Mouse (Mus musculus): Measurements from ENCODE around the gene Tmem107. TPM values are rescaled to one million over a fixed set of nuclear protein-coding genes. Genes with fewer than 3 reads are reported as not detected.

The Tmem107 gene
- polyA plus RNA-seq, 1 experiment from 2014 or later, result 45.2 TPM

DNA sequence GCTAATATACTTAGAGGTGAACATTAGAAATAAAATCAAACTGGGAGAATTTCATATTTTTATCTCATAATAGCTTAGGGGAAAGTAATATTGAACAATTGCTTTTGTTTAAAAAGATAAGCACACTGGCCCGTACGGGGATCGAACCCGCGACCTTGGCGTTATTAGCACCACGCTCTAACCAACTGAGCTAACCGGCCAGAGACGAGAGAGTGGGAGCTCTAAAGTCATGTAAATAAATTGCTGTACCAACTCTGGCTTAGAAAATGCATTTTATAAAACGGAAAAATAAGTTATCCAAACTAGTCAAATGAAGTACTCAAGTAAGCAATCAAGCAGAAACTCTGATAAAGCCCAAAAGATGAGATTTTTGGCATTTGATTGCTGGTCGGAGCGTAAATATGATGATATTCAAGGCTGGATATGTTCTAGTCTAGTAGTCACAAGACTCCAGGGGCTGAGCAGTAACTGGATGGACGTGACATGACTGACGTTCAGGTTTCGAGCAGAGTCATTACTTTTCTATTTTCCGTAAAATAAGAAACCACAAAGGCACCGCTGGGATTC, 8.3 kb upstream of the Tmem107 start:
- no peaks in the 10 kb centered on the region for H3K9me3 ChIP-seq (replicated peaks; ENCODE audit: control insufficient read depth, low read length)
- peak overlapping the region; percentile 91 for H3K4me2 ChIP-seq (ENCODE audit: low read length)
- H3K9ac ChIP-seq (ENCODE audit: low read length), result no peak overlapping the region
- no peaks in the 10 kb centered on the region for H3K27me3 ChIP-seq (replicated peaks; ENCODE audit: control insufficient read depth, insufficient read depth, low read length)
- DNase-seq (ENCODE audit: low spot score), result peak; percentile 78
- no peak for ATAC-seq
- 1% methylated on average over 17 of the region's 17 CpGs for WGBS
- 0 out of 2 replicates have a peak overlapping the region, but pooled peaks have one; percentile 7 for H3K27ac ChIP-seq (ENCODE audit: low read depth, low read length)
- peaks cover 21% of the 10 kb centered on the region for H3K4me1 ChIP-seq (ENCODE audit: control insufficient read depth, insufficient read depth, low read length)
- peak overlapping the region; percentile 54 for H3K4me3 ChIP-seq (ENCODE audit: low read depth, low read length)
- no peaks in the 10 kb centered on the region for H3K36me3 ChIP-seq (ENCODE audit: control insufficient read depth, insufficient read depth, low read length)

DNA sequence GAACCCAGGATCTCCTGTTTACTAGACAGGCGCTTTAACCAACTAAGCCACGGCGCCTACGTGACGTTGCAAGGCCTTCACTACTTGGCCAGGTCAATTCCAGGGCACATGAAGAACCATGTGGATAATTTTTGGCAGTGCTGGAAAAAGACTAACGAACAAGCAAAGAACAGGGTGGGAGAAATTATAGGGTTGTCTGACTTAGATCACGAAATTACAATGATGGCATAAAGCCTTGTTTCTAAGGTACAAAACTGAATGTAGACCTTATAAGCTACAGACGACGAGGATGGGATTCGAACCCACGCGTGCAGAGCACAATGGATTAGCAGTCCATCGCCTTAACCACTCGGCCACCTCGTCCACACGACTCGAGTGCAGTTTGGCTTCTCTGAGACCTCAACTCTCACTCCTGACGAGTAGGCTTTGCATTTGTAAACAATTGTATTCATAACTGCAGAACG, 7.8 kb upstream of the Tmem107 start:
- Histone ChIP-seq H3K27me3 (replicated peaks; ENCODE audit: control insufficient read depth, insufficient read depth, low read length) (no peaks in the 10 kb centered on the region), H3K27ac (ENCODE audit: low read depth, low read length) (peak overlapping the region; percentile 52), H3K36me3 (ENCODE audit: control insufficient read depth, insufficient read depth, low read length) (no peaks in the 10 kb centered on the region), H3K4me2 (ENCODE audit: low read length) (peak overlapping the region; percentile 65), H3K4me1 (ENCODE audit: control insufficient read depth, insufficient read depth, low read length) (peaks cover 21% of the 10 kb centered on the region), H3K4me3 (ENCODE audit: low read depth, low read length) (peak overlapping the region; percentile 54), H3K9me3 (replicated peaks; ENCODE audit: control insufficient read depth, low read length) (no peaks in the 10 kb centered on the region), H3K9ac (ENCODE audit: low read length) (no peak overlapping the region; the same call in 1 of the 2 replicates)
- ATAC-seq, result peak; percentile 54
- peak; percentile 96 for DNase-seq (ENCODE audit: low spot score)
- under 1% methylated on average over 19 of the region's 19 CpGs for WGBS

GRCm38 (mm10) chr11:69063413-69064201, 7.0 kb upstream of the Tmem107 start:
- DNase-seq (ENCODE audit: low spot score) (peak; percentile 79), ATAC-seq (peak; percentile 35; the same call in 1 of the 2 replicates)
- Histone ChIP-seq H3K4me1 (ENCODE audit: control insufficient read depth, insufficient read depth, low read length) (peaks cover 19% of the 10 kb centered on the region), H3K9ac (ENCODE audit: low read length) (peak overlapping the region; percentile 77), H3K9me3 (replicated peaks; ENCODE audit: control insufficient read depth, low read length) (no peaks in the 10 kb centered on the region), H3K27me3 (replicated peaks; ENCODE audit: control insufficient read depth, insufficient read depth, low read length) (no peaks in the 10 kb centered on the region), H3K4me2 (ENCODE audit: low read length) (peak overlapping the region; percentile 65), H3K36me3 (ENCODE audit: control insufficient read depth, insufficient read depth, low read length) (no peaks in the 10 kb centered on the region), H3K4me3 (ENCODE audit: low read depth, low read length) (peak overlapping the region; percentile 54), H3K27ac (ENCODE audit: low read depth, low read length) (peak overlapping the region; percentile 63)
- WGBS, result under 1% methylated on average over 31 of the region's 31 CpGs

DNA sequence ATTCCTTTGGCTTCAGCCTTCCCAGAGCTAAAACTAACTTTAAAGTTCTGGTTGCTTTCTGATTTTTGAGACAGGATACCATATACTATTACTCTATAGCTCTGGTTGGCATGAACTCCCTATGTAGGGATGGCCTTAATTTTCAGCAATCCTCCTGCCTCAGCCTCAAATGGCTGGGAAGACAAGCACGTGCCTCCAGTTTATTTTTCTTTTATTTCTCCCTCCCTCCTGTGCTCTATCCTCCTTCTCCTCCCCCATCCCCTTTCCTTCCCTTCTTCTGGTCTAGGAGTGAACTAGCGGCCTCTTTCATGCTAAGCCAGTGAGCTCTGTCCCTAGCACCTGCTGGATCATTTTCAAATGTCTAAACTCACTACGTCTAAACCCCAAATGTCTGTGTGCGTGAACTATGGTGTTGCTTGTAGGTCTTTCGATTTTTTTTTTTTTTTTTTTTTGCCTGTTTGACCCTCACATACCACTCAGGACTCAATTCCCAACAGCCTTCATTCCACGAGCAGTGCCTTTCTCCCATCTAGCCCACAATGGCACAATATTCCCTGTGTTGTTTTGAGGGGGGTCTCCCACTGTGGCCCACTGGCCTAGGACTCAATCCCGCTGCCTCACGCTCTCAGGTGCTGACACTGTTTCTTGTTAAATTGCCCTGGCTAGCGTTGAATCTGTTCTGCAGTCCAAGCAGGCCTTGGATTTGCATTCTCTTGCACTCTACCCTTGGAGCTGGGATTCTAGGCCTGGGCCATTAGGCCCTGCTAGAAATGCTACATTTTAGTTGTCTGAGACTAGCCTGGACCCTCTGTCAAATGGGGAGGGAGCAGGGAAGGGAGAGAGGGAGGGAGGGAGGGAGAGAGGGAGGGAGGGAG, 6.1 kb upstream of the Tmem107 start:
- H3K27me3 ChIP-seq (replicated peaks; ENCODE audit: control insufficient read depth, insufficient read depth, low read length), result no peaks in the 10 kb centered on the region
- H3K4me1 ChIP-seq (ENCODE audit: control insufficient read depth, insufficient read depth, low read length), result peaks cover 19% of the 10 kb centered on the region
- peak overlapping the region; percentile 54 for H3K4me3 ChIP-seq (ENCODE audit: low read depth, low read length)
- no peak for ATAC-seq
- peak overlapping the region; percentile 77 for H3K9ac ChIP-seq (ENCODE audit: low read length)
- H3K4me2 ChIP-seq (ENCODE audit: low read length), result peak overlapping the region; percentile 65
- no peak for DNase-seq (ENCODE audit: low spot score)
- H3K9me3 ChIP-seq (replicated peaks; ENCODE audit: control insufficient read depth, low read length), result no peaks in the 10 kb centered on the region
- H3K36me3 ChIP-seq (ENCODE audit: control insufficient read depth, insufficient read depth, low read length), result no peaks in the 10 kb centered on the region
- H3K27ac ChIP-seq (ENCODE audit: low read depth, low read length), result no peak overlapping the region
- WGBS, result 46% methylated on average over 9 of the region's 9 CpGs

DNA sequence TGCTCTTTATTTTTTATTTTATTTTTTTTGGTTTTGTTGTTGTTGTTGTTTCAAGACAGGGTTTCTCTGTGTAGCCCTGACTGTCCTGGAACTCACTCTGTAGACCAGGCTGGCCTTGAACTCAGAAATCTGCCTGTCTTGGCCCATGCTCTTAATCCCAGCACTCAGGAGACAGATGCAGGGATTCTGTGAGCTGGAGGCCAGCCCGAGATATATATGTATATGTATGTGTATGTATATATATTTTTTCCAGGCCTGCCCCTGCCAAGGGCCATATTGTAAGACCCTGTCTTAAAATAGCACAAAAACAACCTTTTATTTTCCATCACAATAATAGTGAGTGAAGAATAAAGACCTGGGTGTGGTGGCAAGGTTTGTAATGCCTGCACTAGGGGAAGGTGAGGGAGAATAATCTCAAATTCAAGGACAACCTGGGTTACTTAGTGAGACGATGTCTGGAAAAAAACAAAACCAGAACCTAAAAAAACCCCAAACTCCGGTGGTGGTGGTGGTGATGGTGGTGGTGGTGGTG, 5.1 kb upstream of the Tmem107 start:
- ATAC-seq (no peak), DNase-seq (ENCODE audit: low spot score) (no peak)

DNA sequence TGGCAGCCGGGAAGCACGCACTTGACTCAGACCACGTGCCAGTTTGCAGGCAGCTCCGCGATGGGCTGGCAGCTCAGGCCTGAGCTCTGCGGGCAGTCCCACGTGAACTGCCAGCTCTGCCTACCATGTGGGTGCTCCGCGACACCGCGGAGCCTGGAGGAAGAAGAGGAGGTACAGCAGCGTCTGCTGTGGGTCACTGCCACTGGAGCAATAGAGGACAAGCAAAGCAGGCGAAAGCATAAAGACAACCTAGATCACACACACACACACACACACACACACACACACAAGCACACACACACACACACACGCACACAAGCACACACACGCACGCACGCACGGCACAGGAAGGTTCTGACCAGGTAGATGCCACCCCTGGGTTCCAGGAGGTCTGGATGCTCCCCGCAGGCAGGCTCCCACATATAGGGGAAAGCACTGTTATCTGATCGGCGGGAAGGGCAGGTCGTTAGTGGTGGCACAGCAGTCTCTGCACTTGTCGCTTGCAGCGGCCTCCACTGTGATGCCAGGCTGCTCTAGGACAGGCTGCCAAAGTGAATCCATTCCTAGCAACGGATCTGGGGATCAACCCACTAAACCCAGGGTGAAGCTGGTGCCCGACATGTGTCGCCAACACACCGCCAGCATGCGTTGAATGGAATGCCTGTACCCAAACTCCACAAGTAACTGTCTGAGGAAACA, 4.3 kb upstream of the Tmem107 start:
- DNase-seq (ENCODE audit: low spot score) (peak; percentile 47), ATAC-seq (no peak)
- under 1% methylated on average over 29 of the region's 29 CpGs for WGBS

More for the DNA sequence above, 5.1 kb upstream of the Tmem107 start:
- H3K4me1 ChIP-seq (ENCODE audit: control insufficient read depth, insufficient read depth, low read length), result peaks cover 21% of the 10 kb centered on the region
- H3K9me3 ChIP-seq (replicated peaks; ENCODE audit: control insufficient read depth, low read length), result no peaks in the 10 kb centered on the region
- no peaks in the 10 kb centered on the region for H3K27me3 ChIP-seq (replicated peaks; ENCODE audit: control insufficient read depth, insufficient read depth, low read length)
- H3K27ac ChIP-seq (ENCODE audit: low read depth, low read length), result no peak overlapping the region
- WGBS, result 59% methylated on average over 3 of the region's 3 CpGs
- no peaks in the 10 kb centered on the region for H3K36me3 ChIP-seq (ENCODE audit: control insufficient read depth, insufficient read depth, low read length)
- no peak overlapping the region for H3K9ac ChIP-seq (ENCODE audit: low read length)
- H3K4me3 ChIP-seq (ENCODE audit: low read depth, low read length), result 0 out of 2 replicates have a peak overlapping the region, but pooled peaks have one; percentile 35
- H3K4me2 ChIP-seq (ENCODE audit: low read length), result peak overlapping the region; percentile 81

DNA sequence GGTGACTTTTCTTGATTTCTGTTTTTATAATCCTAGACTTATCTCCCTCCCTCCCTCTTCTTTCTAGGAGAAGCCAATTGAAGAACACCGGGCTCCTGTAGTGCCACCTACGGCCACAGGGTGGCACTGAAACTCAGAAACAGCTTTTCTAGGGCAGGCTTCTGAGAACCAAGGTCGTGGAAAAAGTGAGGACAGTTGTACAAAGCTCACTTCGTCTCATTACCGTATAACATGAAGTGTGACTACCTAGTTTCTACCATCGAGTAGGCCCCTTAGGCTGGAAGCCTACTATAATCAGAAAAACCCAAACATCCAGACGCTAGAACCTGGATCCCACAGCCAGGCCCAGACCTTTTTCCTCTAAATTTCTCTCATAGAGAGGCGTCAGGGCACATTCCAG, 3.6 kb upstream of the Tmem107 start:
- ATAC-seq (no peak), DNase-seq (ENCODE audit: low spot score) (peak; percentile 94)
- Histone ChIP-seq H3K9ac (ENCODE audit: low read length) (peak overlapping the region; percentile 60; the same call in 1 of the 2 replicates), H3K4me1 (ENCODE audit: control insufficient read depth, insufficient read depth, low read length) (peaks cover 12% of the 10 kb centered on the region; the same call in 1 of the 2 replicates), H3K4me3 (ENCODE audit: low read depth, low read length) (peak overlapping the region; percentile 35), H3K9me3 (replicated peaks; ENCODE audit: control insufficient read depth, low read length) (no peaks in the 10 kb centered on the region), H3K27me3 (replicated peaks; ENCODE audit: control insufficient read depth, insufficient read depth, low read length) (no peaks in the 10 kb centered on the region), H3K4me2 (ENCODE audit: low read length) (peak overlapping the region; percentile 81), H3K36me3 (ENCODE audit: control insufficient read depth, insufficient read depth, low read length) (no peaks in the 10 kb centered on the region), H3K27ac (ENCODE audit: low read depth, low read length) (no peak overlapping the region)
- 8% methylated on average over 8 of the region's 8 CpGs for WGBS

More for the DNA sequence above, 4.3 kb upstream of the Tmem107 start:
- H3K9me3 ChIP-seq (replicated peaks; ENCODE audit: control insufficient read depth, low read length), result no peaks in the 10 kb centered on the region
- no peaks in the 10 kb centered on the region for H3K36me3 ChIP-seq (ENCODE audit: control insufficient read depth, insufficient read depth, low read length)
- H3K4me3 ChIP-seq (ENCODE audit: low read depth, low read length), result peak overlapping the region; percentile 35
- H3K27ac ChIP-seq (ENCODE audit: low read depth, low read length), result 0 out of 2 replicates have a peak overlapping the region, but pooled peaks have one; percentile 5
- peaks cover 13% of the 10 kb centered on the region; the same call in 1 of the 2 replicates for H3K4me1 ChIP-seq (ENCODE audit: control insufficient read depth, insufficient read depth, low read length)
- no peaks in the 10 kb centered on the region for H3K27me3 ChIP-seq (replicated peaks; ENCODE audit: control insufficient read depth, insufficient read depth, low read length)
- peak overlapping the region; percentile 60 for H3K9ac ChIP-seq (ENCODE audit: low read length)
- peak overlapping the region; percentile 81 for H3K4me2 ChIP-seq (ENCODE audit: low read length)

DNA sequence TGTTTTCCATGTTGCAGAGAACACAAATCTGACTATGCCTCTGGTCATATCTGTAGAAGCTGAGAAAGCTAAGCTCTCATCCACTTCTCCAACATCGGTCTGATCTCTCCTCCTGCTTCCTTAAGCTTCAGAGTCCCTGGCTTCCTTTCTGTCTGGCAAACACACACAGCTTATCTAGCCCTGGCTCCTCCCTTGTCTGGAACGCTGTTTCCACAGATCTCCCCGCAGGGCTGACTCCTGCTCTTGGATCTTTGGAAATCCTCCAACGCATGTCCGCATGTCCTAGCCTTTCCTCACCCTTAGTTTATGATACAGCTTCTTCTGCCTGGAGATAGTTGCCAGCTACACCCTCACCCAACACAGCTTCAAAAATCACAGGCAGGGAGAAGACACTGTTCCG, 3.0 kb upstream of the Tmem107 start:
- H3K4me3 ChIP-seq (ENCODE audit: low read depth, low read length), result no peak overlapping the region
- ATAC-seq (no peak), DNase-seq (ENCODE audit: low spot score) (no peak)
- H3K36me3 ChIP-seq (ENCODE audit: control insufficient read depth, insufficient read depth, low read length), result no peaks in the 10 kb centered on the region
- H3K27me3 ChIP-seq (replicated peaks; ENCODE audit: control insufficient read depth, insufficient read depth, low read length), result no peaks in the 10 kb centered on the region
- no peak overlapping the region for H3K27ac ChIP-seq (ENCODE audit: low read depth, low read length)
- H3K4me1 ChIP-seq (ENCODE audit: control insufficient read depth, insufficient read depth, low read length), result peaks cover 13% of the 10 kb centered on the region; the same call in 1 of the 2 replicates
- no peak overlapping the region for H3K9ac ChIP-seq (ENCODE audit: low read length)
- H3K9me3 ChIP-seq (replicated peaks; ENCODE audit: control insufficient read depth, low read length), result no peaks in the 10 kb centered on the region
- H3K4me2 ChIP-seq (ENCODE audit: low read length), result no peak overlapping the region
- 67% methylated on average over 6 of the region's 6 CpGs for WGBS

Measured in forebrain, embryonic 14.5 days (tissue).